Mouse (Mus musculus) brown adipose tissue, adult 24 weeks (tissue): ENCODE measurements around the gene Pcgf3. TPM values are rescaled to one million over a fixed set of nuclear protein-coding genes. Genes with fewer than 3 reads are reported as not detected.

Source experiments
- polyA plus RNA-seq: library from polyadenylated mRNA; stranded (reverse); fragments of >200 nt; gene quantifications from 2 replicates; pipeline ENCODE4 v1.2.4, GENCODE M21; 2012; ENCODE audit not compliant: missing spikeins, insufficient read depth, insufficient read length

Gene Pcgf3
- polyA plus RNA-seq, 1 experiment, result 21.9 TPM

Other genes starting within 250 kb of the Pcgf3 start
- 17.2 and 19.8 TPM in 2 replicates for gene Dr1, start 192.3 kb upstream of the Pcgf3 start, polyA plus RNA-seq
- gene Pigg, start 148.6 kb upstream of the Pcgf3 start, polyA plus RNA-seq, result 6.2 and 7.6 TPM in 2 replicates
- gene Gm42517, start 93.3 kb upstream of the Pcgf3 start, polyA plus RNA-seq, result 0.83 and 1.1 TPM in 2 replicates
- gene Pde6b, start 72.8 kb upstream of the Pcgf3 start, polyA plus RNA-seq, result not detected in 2 replicates
- gene Atp5k, start 26.8 kb upstream of the Pcgf3 start, polyA plus RNA-seq, result 2,801 and 3,055 TPM in 2 replicates
- 0.55 and 0.92 TPM in 2 replicates for gene Mfsd7a, start 12.3 kb upstream of the Pcgf3 start, polyA plus RNA-seq
- gene Cplx1, start 88.8 kb downstream of the Pcgf3 start, polyA plus RNA-seq, result not detected in 2 replicates
- 30.4 and 32.8 TPM in 2 replicates for gene Gak, start 168.5 kb downstream of the Pcgf3 start, polyA plus RNA-seq
- gene Tmem175, start 168.5 kb downstream of the Pcgf3 start, polyA plus RNA-seq, result 12.0 and 12.1 TPM in 2 replicates
- gene Idua, start 199.1 kb downstream of the Pcgf3 start, polyA plus RNA-seq, result 3.4 and 6.3 TPM in 2 replicates
- 3.4 and 3.7 TPM in 2 replicates for gene Dgkq, start 208.4 kb downstream of the Pcgf3 start, polyA plus RNA-seq
- gene Slc26a1, start 214.3 kb downstream of the Pcgf3 start, polyA plus RNA-seq, result not detected in 2 replicates
- 68.8 and 70.5 TPM in 2 replicates for gene Fgfrl1, start 231.2 kb downstream of the Pcgf3 start, polyA plus RNA-seq